Mouse (Mus musculus): ENCODE data around the gene Lrrk1. TPM values are rescaled to one million over a fixed set of nuclear protein-coding genes. Genes with fewer than 3 reads are reported as not detected.

Gene Lrrk1
- polyA plus RNA-seq, 1 experiment from 2014 or later: 1.7 TPM

DNA sequence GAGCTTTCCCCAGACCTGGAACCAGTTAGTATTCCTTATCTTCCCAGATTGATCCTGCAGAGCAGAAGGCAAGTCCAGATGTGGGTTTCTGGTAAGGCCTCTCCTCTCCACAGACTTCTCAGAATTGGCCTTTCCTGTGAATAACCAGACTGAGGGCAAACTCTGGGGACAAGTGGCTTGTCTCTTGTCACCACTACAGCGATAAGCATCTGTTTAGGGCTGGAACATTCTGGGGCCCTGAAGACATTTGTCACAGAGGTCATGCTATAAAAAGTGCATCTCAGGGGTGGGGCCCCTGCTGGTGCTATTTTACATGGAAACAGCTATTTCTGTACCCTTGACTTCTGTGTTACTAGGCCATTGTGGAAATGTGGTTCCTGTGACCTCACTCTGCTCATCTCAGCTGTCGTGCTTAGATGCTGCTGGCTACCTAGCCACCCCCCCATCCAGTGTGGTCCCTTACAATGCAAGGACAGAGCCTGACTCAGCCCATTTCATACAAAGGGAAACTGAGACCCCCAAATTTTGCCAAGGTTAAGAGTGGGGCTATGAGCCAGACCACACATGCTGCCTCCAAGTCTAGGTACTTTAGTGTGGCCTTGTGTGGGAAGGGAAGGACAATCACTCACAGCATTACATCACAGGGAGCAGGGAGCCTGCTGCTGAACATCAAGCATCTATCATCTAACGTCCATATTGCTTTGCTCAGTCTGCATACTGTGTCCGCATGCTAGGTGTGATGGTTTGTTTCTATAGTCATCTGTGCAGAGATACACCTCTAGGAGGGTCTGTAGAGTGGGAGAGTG, 154.8 kb downstream of the Lrrk1 start:
- Histone ChIP-seq H3K4me3 (ENCODE audit: low read depth, low read length) (no peak overlapping the region), H3K27me3 (replicated peaks; ENCODE audit: control insufficient read depth, insufficient read depth, low read length) (no peaks in the 10 kb centered on the region), H3K9ac (ENCODE audit: low read length) (no peak overlapping the region), H3K4me1 (ENCODE audit: control insufficient read depth, insufficient read depth, low read length) (peaks cover 9% of the 10 kb centered on the region; the same call in 1 of the 2 replicates), H3K27ac (ENCODE audit: low read depth, low read length) (no peak overlapping the region), H3K36me3 (ENCODE audit: control insufficient read depth, insufficient read depth, low read length) (no peaks in the 10 kb centered on the region), H3K9me3 (replicated peaks; ENCODE audit: control insufficient read depth, low read length) (no peaks in the 10 kb centered on the region), H3K4me2 (ENCODE audit: low read length) (no peak overlapping the region)
- ATAC-seq: no peak
- WGBS: 91% methylated on average over 4 of the region's 4 CpGs
- DNase-seq (ENCODE audit: low spot score): no peak

GRCm38 (mm10) chr7:66231861-66232260, 156.3 kb downstream of the Lrrk1 start:
- no peaks in the 10 kb centered on the region for H3K27me3 ChIP-seq (replicated peaks; ENCODE audit: control insufficient read depth, insufficient read depth, low read length)
- no peak overlapping the region for H3K9ac ChIP-seq (ENCODE audit: low read length)
- H3K36me3 ChIP-seq (ENCODE audit: control insufficient read depth, insufficient read depth, low read length): no peaks in the 10 kb centered on the region
- DNase-seq (ENCODE audit: low spot score) (no peak), ATAC-seq (no peak)
- no peak overlapping the region for H3K4me2 ChIP-seq (ENCODE audit: low read length)
- H3K4me3 ChIP-seq (ENCODE audit: low read depth, low read length): no peak overlapping the region
- no peaks in the 10 kb centered on the region for H3K9me3 ChIP-seq (replicated peaks; ENCODE audit: control insufficient read depth, low read length)
- WGBS: 88% methylated on average over 4 of the region's 4 CpGs
- H3K27ac ChIP-seq (ENCODE audit: low read depth, low read length): no peak overlapping the region
- H3K4me1 ChIP-seq (ENCODE audit: control insufficient read depth, insufficient read depth, low read length): peaks cover 9% of the 10 kb centered on the region; the same call in 1 of the 2 replicates

GRCm38 (mm10) chr7:66230638-66231550, 157.3 kb downstream of the Lrrk1 start:
- no peak overlapping the region for H3K4me3 ChIP-seq (ENCODE audit: low read depth, low read length)
- peaks cover 9% of the 10 kb centered on the region; the same call in 1 of the 2 replicates for H3K4me1 ChIP-seq (ENCODE audit: control insufficient read depth, insufficient read depth, low read length)
- no peak overlapping the region for H3K4me2 ChIP-seq (ENCODE audit: low read length)
- H3K27ac ChIP-seq (ENCODE audit: low read depth, low read length): peak overlapping the region; percentile 44; the same call in 1 of the 2 replicates
- H3K9me3 ChIP-seq (replicated peaks; ENCODE audit: control insufficient read depth, low read length): no peaks in the 10 kb centered on the region
- H3K27me3 ChIP-seq (replicated peaks; ENCODE audit: control insufficient read depth, insufficient read depth, low read length): no peaks in the 10 kb centered on the region
- ATAC-seq (peak; percentile 59), DNase-seq (ENCODE audit: low spot score) (peak; percentile 46)
- 15% methylated on average over 17 of the region's 17 CpGs for WGBS
- H3K9ac ChIP-seq (ENCODE audit: low read length): peak overlapping the region; percentile 35; the same call in 1 of the 2 replicates
- H3K36me3 ChIP-seq (ENCODE audit: control insufficient read depth, insufficient read depth, low read length): no peaks in the 10 kb centered on the region

GRCm38 (mm10) chr7:66230246-66230637, 157.9 kb downstream of the Lrrk1 start:
- Histone ChIP-seq H3K27ac (ENCODE audit: low read depth, low read length) (peak overlapping the region; percentile 44; the same call in 1 of the 2 replicates), H3K9ac (ENCODE audit: low read length) (no peak overlapping the region), H3K4me1 (ENCODE audit: control insufficient read depth, insufficient read depth, low read length) (peaks cover 9% of the 10 kb centered on the region; the same call in 1 of the 2 replicates), H3K36me3 (ENCODE audit: control insufficient read depth, insufficient read depth, low read length) (no peaks in the 10 kb centered on the region), H3K27me3 (replicated peaks; ENCODE audit: control insufficient read depth, insufficient read depth, low read length) (no peaks in the 10 kb centered on the region), H3K4me2 (ENCODE audit: low read length) (no peak overlapping the region), H3K9me3 (replicated peaks; ENCODE audit: control insufficient read depth, low read length) (no peaks in the 10 kb centered on the region), H3K4me3 (ENCODE audit: low read depth, low read length) (no peak overlapping the region)
- WGBS: 32% methylated on average over 4 of the region's 4 CpGs
- no peak for DNase-seq (ENCODE audit: low spot score)
- ATAC-seq: peak; percentile 9; the same call in 1 of the 2 replicates

GRCm38 (mm10) chr7:66229433-66229832, 158.7 kb downstream of the Lrrk1 start:
- Histone ChIP-seq H3K9me3 (replicated peaks; ENCODE audit: control insufficient read depth, low read length) (no peaks in the 10 kb centered on the region), H3K36me3 (ENCODE audit: control insufficient read depth, insufficient read depth, low read length) (no peaks in the 10 kb centered on the region), H3K4me1 (ENCODE audit: control insufficient read depth, insufficient read depth, low read length) (peaks cover 9% of the 10 kb centered on the region; the same call in 1 of the 2 replicates), H3K27ac (ENCODE audit: low read depth, low read length) (no peak overlapping the region), H3K9ac (ENCODE audit: low read length) (no peak overlapping the region), H3K4me2 (ENCODE audit: low read length) (no peak overlapping the region), H3K4me3 (ENCODE audit: low read depth, low read length) (no peak overlapping the region), H3K27me3 (replicated peaks; ENCODE audit: control insufficient read depth, insufficient read depth, low read length) (no peaks in the 10 kb centered on the region)
- 74% methylated on average over 7 of the region's 7 CpGs for WGBS
- DNase-seq (ENCODE audit: low spot score): no peak
- ATAC-seq: no peak

- H3K9me3 ChIP-seq (replicated peaks; ENCODE audit: control insufficient read depth, low read length): no peaks in the 10 kb centered on the region
- H3K9ac ChIP-seq (ENCODE audit: low read length): no peak overlapping the region
- no peak for ATAC-seq
- peaks cover 9% of the 10 kb centered on the region; the same call in 1 of the 2 replicates for H3K4me1 ChIP-seq (ENCODE audit: control insufficient read depth, insufficient read depth, low read length)
- no peaks in the 10 kb centered on the region for H3K27me3 ChIP-seq (replicated peaks; ENCODE audit: control insufficient read depth, insufficient read depth, low read length)
- no peaks in the 10 kb centered on the region for H3K36me3 ChIP-seq (ENCODE audit: control insufficient read depth, insufficient read depth, low read length)
- H3K4me3 ChIP-seq (ENCODE audit: low read depth, low read length): no peak overlapping the region
- DNase-seq (ENCODE audit: low spot score): no peak
- H3K27ac ChIP-seq (ENCODE audit: low read depth, low read length): no peak overlapping the region
- no peak overlapping the region for H3K4me2 ChIP-seq (ENCODE audit: low read length)
- WGBS: 90% methylated on average over 2 of the region's 2 CpGs
Observed at GRCm38 (mm10) chr7:66228610-66228920, 159.6 kb downstream of the Lrrk1 start.

DNA sequence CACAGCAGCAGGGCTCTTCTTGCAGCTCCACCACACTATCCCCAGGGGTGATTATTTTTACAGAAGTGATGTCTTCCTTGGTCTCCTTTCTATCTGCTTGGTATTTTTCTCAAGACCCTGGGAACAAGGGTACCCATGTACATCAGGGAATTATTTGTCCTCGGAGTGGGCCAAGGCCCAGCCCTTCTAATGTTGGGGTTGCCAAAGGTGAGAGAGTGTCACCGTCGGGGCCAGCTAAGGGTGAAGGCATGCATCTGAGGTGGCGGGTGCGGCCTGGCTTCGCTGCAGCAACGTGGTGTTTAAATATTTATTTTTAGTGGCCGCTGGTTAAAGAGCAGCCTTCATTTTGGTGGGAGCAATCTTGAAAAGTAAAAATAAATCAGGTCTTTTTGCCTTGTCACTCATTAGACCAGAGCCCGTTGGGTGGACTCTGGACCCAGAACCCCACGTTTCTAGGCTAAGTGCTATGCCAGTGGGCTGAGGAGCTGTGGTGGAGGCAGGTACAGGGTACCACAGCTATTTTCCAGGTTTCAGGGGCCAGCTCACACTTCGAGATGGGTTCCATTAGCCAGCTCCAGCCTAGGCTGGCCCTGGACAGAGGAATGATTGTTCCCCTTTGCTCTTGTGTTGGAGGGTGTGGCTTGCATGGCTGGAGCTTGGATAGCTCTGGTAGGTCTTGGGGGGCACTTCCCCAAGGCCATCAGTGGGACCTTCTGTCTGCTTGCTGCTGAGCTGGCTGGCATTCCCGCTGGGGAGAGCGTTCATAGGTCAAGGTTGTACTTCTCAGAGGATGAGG, 160.1 kb downstream of the Lrrk1 start:
- peaks cover 9% of the 10 kb centered on the region; the same call in 1 of the 2 replicates for H3K4me1 ChIP-seq (ENCODE audit: control insufficient read depth, insufficient read depth, low read length)
- H3K36me3 ChIP-seq (ENCODE audit: control insufficient read depth, insufficient read depth, low read length): no peaks in the 10 kb centered on the region
- H3K27me3 ChIP-seq (replicated peaks; ENCODE audit: control insufficient read depth, insufficient read depth, low read length): no peaks in the 10 kb centered on the region
- H3K4me2 ChIP-seq (ENCODE audit: low read length): no peak overlapping the region
- ATAC-seq: no peak
- H3K27ac ChIP-seq (ENCODE audit: low read depth, low read length): no peak overlapping the region
- WGBS: 91% methylated on average over 13 of the region's 13 CpGs
- DNase-seq (ENCODE audit: low spot score): no peak
- H3K9ac ChIP-seq (ENCODE audit: low read length): no peak overlapping the region
- H3K9me3 ChIP-seq (replicated peaks; ENCODE audit: control insufficient read depth, low read length): no peaks in the 10 kb centered on the region
- H3K4me3 ChIP-seq (ENCODE audit: low read depth, low read length): no peak overlapping the region

GRCm38 (mm10) chr7:66225881-66226280, 162.3 kb downstream of the Lrrk1 start:
- Histone ChIP-seq H3K36me3 (ENCODE audit: control insufficient read depth, insufficient read depth, low read length) (no peaks in the 10 kb centered on the region), H3K9me3 (replicated peaks; ENCODE audit: control insufficient read depth, low read length) (no peaks in the 10 kb centered on the region), H3K27ac (ENCODE audit: low read depth, low read length) (no peak overlapping the region), H3K27me3 (replicated peaks; ENCODE audit: control insufficient read depth, insufficient read depth, low read length) (no peaks in the 10 kb centered on the region), H3K9ac (ENCODE audit: low read length) (no peak overlapping the region), H3K4me2 (ENCODE audit: low read length) (no peak overlapping the region), H3K4me1 (ENCODE audit: control insufficient read depth, insufficient read depth, low read length) (peaks cover 9% of the 10 kb centered on the region; the same call in 1 of the 2 replicates), H3K4me3 (ENCODE audit: low read depth, low read length) (no peak overlapping the region)
- ATAC-seq (no peak), DNase-seq (ENCODE audit: low spot score) (no peak)
- WGBS: 89% methylated on average over 3 of the region's 3 CpGs
